Mouse (Mus musculus): ENCODE measurements around the gene Rnf17.

Gene Rnf17

GRCm38 (mm10) chr14:56512084-56512483, 109.7 kb downstream of the Rnf17 start:
- DNase-seq (ENCODE audit: low spot score) = peak; percentile 13

- no peak for DNase-seq (ENCODE audit: low spot score)
These were observed 112.4 kb downstream of the Rnf17 start for GRCm38 (mm10) chr14:56514775-56515174.

- no peak for DNase-seq (ENCODE audit: low spot score)
These were observed 128.4 kb downstream of the Rnf17 start for GRCm38 (mm10) chr14:56530788-56531187.

GRCm38 (mm10) chr14:56544946-56545345, 142.6 kb downstream of the Rnf17 start:
- DNase-seq (ENCODE audit: low spot score) = no peak

GRCm38 (mm10) chr14:56545491-56545890, 143.1 kb downstream of the Rnf17 start:
- no peak for DNase-seq (ENCODE audit: low spot score)

GRCm38 (mm10) chr14:56550960-56551359, 148.6 kb downstream of the Rnf17 start:
- DNase-seq (ENCODE audit: low spot score) = no peak

GRCm38 (mm10) chr14:56552924-56553323, 150.5 kb downstream of the Rnf17 start:
- DNase-seq (ENCODE audit: low spot score) = no peak

- DNase-seq (ENCODE audit: low spot score) = no peak
These were observed 150.9 kb downstream of the Rnf17 start for GRCm38 (mm10) chr14:56553331-56553730.

GRCm38 (mm10) chr14:56554716-56555115, 152.3 kb downstream of the Rnf17 start:
- DNase-seq (ENCODE audit: low spot score) = no peak

- no peak for DNase-seq (ENCODE audit: low spot score)
These were observed 156.8 kb downstream of the Rnf17 start for GRCm38 (mm10) chr14:56559134-56559533.

GRCm38 (mm10) chr14:56567476-56567875, 165.1 kb downstream of the Rnf17 start:
- DNase-seq (ENCODE audit: low spot score) = no peak

GRCm38 (mm10) chr14:56569041-56569440, 166.7 kb downstream of the Rnf17 start:
- no peak for DNase-seq (ENCODE audit: low spot score)

- peak; percentile 94 for DNase-seq (ENCODE audit: low spot score)
These were observed 169.1 kb downstream of the Rnf17 start for GRCm38 (mm10) chr14:56571310-56572093.

- DNase-seq (ENCODE audit: low spot score) = no peak
These were observed 170.2 kb downstream of the Rnf17 start for GRCm38 (mm10) chr14:56572546-56572945.

Data from c-Kit-positive CD71-positive TER-119-positive erythroid progenitor cells, embryonic 14.5 days (primary cell).